Mouse (Mus musculus) left cerebral cortex, adult 11 months (tissue): Measurements from ENCODE around the gene Cyp24a1.

Source experiments
- DNase-seq: peaks from one replicate; pipeline ENCODE4 v3.0.0; 2022; ENCODE audit warnings: low spot score

Cyp24a1 gene

DNA sequence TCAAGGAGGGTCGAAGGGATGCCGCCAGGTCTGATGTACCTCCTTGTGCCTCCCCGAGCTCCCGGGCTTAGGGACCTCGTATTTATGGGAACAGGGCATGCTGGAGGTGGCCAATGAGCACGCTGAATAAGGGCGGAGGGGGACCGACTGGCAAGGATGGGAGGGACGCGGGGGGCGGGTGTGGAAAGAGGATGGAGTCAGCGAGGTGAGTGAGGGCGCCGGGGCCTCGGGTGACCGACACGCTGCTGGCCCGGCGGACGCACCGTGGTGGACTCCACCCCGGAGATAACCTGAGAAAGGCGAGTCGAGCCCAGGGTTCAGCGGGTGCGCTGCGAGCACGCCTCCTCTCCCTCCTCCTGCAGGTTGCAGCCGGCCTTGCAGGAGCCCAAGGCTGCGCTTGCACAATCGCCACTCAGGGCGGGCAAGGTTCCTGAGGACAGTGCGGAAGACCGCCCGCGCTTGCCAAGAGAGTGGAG lies at the start of gene Cyp24a1:
TSS of gene Cyp24a1 (minus strand) at position 55 of the 476 bp plus-strand sequence.
- DNase-seq = no peak

- DNase-seq = no peak
These were observed 48.8 kb upstream of the Cyp24a1 start for GRCm38 (mm10) chr2:170545745-170546144.

DNA sequence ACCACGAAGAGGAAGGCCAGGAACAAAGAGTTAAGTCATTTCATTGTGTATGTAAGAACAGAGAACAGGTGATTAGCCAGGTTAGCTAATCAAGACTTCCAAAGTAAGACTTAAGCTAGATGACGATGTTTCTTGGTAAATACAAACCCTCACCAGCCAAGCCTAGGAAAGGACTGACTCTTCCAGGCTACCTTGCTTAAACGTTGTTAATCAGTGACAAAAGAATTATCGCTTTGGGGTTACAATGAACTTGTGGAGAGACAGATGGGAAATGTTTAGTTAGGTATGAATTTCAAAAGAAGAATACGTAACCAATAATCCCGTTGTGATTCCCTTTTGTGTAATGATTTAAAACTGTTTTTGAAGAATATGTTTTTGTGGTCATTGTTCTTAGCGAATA lies 48.0 kb upstream of the Cyp24a1 start:
- no peak for DNase-seq

DNA sequence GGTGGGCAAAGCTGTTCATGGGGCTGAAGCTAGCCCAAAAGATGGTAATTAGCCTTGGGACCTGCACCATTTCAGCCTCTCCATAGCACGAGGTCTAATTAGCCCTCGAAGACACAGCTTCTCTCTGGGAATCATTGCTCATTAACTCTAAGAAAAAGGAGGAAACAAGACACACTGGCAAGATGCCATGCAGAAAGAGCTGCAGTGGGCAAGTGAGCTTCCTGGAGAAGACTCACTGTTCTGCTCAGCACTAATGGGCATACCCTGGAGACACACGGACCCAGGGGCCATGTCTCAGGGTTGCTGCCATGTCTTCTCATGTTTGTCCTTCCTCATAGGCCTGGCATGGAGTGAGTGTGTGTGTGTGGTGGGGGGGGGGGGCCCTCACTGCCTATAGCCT lies 47.2 kb upstream of the Cyp24a1 start:
- no peak for DNase-seq

DNA sequence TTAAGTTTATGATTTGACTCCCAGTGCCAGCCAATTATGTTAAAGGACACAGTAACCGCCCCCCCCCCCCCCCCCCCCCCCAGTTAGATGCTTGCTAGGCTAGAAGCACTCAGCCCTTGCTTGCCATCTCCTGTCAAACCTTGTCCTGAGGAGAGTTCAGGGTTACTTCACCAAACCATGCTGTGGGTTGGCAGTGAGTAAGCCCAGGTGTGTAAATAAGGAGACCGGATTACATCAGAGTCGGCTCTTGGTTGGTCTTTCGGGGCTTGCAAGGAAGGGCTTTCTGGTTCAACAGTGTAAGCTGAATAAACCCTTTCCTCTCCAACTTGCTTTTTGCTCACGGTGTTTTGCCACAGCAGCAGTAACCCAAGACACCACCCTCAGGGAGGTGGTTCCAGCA lies 46.7 kb upstream of the Cyp24a1 start:
- no peak for DNase-seq

DNA sequence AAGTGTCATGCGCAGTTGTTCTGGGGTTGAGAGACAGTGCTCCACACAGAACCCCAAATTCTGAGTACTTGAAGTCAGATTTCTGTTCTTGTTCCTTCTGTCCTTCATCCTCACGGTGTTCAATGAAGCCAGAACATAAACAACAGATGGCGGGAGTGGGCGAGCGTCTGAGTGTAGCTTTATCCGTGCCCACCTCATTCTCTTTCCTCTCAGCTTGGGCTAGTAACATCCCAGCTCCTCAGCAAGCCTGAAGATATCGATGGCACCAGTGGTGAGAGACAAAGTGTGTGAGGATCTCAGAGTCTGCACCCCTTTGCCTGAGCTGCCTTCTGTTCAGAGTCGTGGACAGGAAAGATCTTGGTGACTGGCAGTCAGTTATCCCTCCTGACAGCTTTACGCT lies 42.3 kb upstream of the Cyp24a1 start:
- peak; percentile 31 for DNase-seq

- DNase-seq = no peak
These were observed 38.9 kb upstream of the Cyp24a1 start for GRCm38 (mm10) chr2:170535841-170536240.

DNA sequence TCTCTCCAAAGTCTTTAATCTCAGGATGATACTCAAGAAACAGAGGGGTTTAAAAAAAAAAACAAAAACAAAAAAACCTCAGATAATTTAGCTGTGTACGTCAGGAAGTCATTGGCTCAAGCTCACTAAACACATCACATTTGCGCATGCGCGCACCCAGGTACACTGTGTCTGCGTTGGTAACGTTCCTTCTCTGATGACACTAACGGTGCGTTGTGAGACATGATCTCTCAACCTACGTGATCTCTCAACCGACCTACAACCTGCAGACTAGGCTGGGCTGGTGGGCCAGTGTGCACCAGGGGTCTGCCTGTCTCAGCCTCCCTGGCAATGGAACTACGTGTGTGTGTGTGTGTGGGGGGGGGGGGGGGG lies 37.8 kb upstream of the Cyp24a1 start:
- no peak for DNase-seq

- DNase-seq = no peak
These were observed 37.3 kb upstream of the Cyp24a1 start for GRCm38 (mm10) chr2:170534116-170534802.

DNA sequence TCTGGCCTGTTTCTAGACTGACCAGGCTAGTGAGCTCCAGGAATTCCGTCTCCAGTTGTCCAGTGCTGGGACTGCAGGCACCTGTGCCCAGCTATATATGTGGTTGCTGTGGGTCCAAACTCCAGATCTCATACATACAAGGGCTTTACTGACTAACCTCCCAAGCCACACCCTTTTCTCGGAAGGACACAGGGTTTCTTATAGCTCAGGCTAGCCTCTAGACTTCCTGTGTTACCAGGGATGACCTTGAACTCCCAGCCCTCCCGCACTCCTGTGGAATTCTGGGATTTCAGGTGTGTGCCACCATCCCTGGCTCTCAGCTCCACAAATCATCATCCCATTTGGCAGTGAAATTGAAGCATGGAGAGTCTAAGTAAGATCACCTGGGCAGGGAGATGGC lies 33.3 kb upstream of the Cyp24a1 start:
- no peak for DNase-seq

- DNase-seq = no peak
These were observed 32.8 kb upstream of the Cyp24a1 start for GRCm38 (mm10) chr2:170529766-170530165.

GRCm38 (mm10) chr2:170528061-170528460 lies 31.1 kb upstream of the Cyp24a1 start:
- DNase-seq = no peak

- DNase-seq = no peak
These were observed 29.6 kb upstream of the Cyp24a1 start for GRCm38 (mm10) chr2:170526513-170526912.

DNA sequence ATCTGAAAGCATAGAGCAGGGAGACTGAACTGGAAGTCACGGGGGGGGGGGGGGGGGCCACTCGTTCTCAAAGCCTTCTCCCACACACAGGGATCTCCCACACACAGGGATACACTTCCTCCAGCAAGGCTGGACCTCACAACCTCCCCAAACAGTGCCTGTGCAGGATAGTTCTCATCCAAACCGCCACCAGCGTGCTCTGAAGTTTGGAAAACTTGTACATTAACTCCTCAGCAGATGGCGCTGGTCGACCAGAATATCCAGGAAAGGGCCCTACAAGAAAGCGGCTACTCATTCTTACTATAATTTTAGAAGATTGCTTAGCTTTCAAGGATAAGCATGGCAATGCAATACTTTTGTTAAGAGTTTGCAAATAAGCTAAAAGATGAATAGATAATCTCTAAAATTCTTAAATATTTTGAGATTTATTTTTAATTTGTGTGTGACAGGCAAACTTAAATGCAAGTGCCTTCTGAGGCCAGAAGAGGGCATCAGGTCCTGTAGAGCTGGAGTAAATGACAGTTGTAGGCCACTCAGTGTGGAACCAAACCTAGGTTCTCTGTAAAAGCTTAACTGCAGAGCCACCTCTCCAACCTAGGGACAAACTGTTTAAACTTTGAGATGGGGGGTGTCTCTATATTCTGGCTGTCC lies 23.5 kb upstream of the Cyp24a1 start:
- DNase-seq = no peak

GRCm38 (mm10) chr2:170513756-170514155 lies 16.8 kb upstream of the Cyp24a1 start:
- no peak for DNase-seq

DNA sequence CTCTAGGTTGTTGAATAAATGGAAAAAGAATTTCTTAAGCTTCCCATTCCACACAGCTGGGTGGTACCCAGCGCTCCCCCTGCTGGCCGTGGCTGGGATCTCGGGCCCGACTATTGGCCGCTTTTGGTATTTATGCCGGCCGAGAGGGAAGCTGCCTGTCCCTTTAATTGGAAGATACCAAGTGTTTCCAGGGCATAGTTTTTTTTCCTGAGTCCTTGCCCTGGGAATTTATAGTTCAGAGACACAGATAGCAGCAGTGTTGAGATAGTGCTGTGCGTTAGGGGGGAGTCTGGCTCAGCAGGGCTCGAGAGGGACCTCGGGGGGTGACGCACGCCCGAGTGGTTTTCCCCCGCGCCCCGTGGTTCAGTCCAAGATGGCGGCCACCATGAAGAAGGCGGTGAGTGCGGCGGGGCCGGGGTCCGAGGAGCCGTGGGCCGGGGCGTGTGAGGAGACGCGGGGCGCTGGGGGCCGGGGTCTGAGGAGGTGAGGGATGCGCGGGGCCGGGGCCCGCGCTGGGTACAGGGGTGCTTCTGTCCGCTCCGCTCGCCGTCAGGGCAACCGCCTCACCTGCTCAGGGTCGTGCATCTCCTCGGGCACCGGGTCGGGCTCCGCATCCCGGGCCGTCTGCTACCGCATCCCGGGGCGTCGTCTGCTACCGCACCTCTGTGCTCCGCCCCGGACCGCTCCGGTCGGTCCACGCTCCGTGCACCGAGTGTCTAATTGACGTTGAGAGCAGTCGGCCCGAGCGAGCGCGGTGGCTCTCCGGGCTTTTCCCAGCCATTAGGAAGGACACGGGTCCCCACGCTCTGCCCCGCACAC lies 14.3 kb upstream of the Cyp24a1 start:
- DNase-seq = peak; percentile 85

GRCm38 (mm10) chr2:170508821-170509220 lies 11.9 kb upstream of the Cyp24a1 start:
- peak; percentile 87 for DNase-seq

GRCm38 (mm10) chr2:170507734-170508133 lies 10.8 kb upstream of the Cyp24a1 start:
- peak; percentile 74 for DNase-seq

DNA sequence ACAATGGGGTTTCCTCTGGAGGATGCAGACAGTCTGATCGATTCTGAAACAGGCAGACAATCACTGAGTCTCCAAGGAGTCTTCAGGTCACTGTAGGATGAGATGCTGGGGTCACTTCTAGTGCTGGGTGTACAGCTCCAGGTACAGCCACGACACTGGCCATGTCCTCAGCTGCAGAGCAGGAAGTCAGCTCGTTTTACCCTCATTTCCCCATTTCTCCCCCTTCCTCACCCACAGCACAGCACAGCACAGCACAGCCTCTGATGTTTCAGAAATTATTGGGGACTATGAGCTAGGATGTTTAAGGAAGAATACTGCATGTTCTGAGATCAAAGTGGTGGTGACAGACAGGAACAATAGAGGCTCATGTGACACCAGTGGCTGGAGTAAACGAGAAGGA lies 7.0 kb upstream of the Cyp24a1 start:
- DNase-seq = no peak

- no peak for DNase-seq
These were observed 6.4 kb upstream of the Cyp24a1 start for GRCm38 (mm10) chr2:170503343-170503742.

DNA sequence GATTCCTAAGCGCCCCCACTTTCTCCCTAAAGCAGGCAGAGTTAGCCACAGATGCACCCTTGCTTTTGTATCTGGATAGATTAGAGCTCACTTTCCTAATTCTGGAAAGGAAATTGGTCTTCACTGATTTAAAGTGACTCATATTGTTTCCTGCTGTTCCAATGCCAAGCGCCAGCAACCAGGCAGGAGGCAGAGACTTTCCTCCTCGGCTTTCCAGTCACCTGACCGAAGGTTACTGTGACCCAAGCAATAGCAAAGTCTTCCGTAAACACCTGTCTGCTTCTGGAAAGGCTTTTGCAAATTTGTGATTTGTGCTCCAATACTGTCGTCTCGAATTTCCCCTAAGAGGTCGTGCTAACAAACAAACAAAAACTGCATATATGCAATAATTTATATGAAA lies 1.1 kb upstream of the Cyp24a1 start:
- no peak for DNase-seq

GRCm38 (mm10) chr2:170496154-170496930 lies 603 bp downstream of the Cyp24a1 start, which contains the start of gene Pfdn4:
Pfdn4 (plus strand) TSS chr2:170496428.
- no peak for DNase-seq
